Mouse (Mus musculus) stomach, embryonic 16.5 days (tissue): ENCODE measurements around the gene Zfp526. TPM values are rescaled to one million over a fixed set of nuclear protein-coding genes. Genes with fewer than 3 reads are reported as not detected.
A peak's percentile ranks its signal among the peaks of the same experiment; 100 is the strongest.

Source experiments
- ATAC-seq: fragments of 200-750 bp; cut with Nextera tagmentation; 2 replicates; pipeline ENCODE4 v1.8.0; 2017; ENCODE audit warnings: moderate number of reproducible peaks, moderate TSS enrichment; ENCODE audit not compliant: insufficient read depth, low FRiP score
- H3K27ac ChIP-seq: fragments of 300-500 bp; sonication (generic); 2 replicates; pipeline ENCODE4 v1.5.1; 2014; ENCODE audit warnings: low read length
- H3K27me3 ChIP-seq: fragments of 300-500 bp; sonication (generic); 2 replicates; pipeline ENCODE4 v1.6.1; 2014; ENCODE audit warnings: low read length, control low read depth, mixed read lengths; ENCODE audit not compliant: control insufficient read depth, insufficient read depth
- H3K36me3 ChIP-seq: fragments of 300-500 bp; sonication (generic); 2 replicates; pipeline ENCODE4 v1.6.1; 2014; ENCODE audit warnings: low read length; ENCODE audit not compliant: control insufficient read depth, insufficient read depth
- H3K4me1 ChIP-seq: fragments of 300-500 bp; sonication (generic); 2 replicates; pipeline ENCODE4 v1.6.1; 2014; ENCODE audit warnings: low read length, control low read depth, mixed read lengths; ENCODE audit not compliant: control insufficient read depth, insufficient read depth
- H3K4me2 ChIP-seq: fragments of 300-500 bp; sonication (generic); 2 replicates; pipeline ENCODE4 v1.6.1; 2014; ENCODE audit warnings: low read depth, low read length, mixed read lengths
- H3K4me3 ChIP-seq: fragments of 300-500 bp; sonication (generic); replicated peaks from 2 replicates; pipeline ENCODE4 v1.5.1; 2014; ENCODE audit warnings: mild to moderate bottlenecking, low read length
- H3K9ac ChIP-seq: fragments of 300-500 bp; sonication (generic); 2 replicates; pipeline ENCODE4 v1.6.1; 2014; ENCODE audit warnings: low read length
- H3K9me3 ChIP-seq: fragments of 300-500 bp; sonication (generic); replicated peaks from 2 replicates; pipeline ENCODE4 v1.6.1; 2016; ENCODE audit warnings: low read length, control low read depth; ENCODE audit not compliant: control insufficient read depth
- WGBS: fragments of 180-500 bp; shearing (Covaris S2); extraction: QIAGEN DNeasy Blood & Tissue Kit; methylation state at CpG from one replicate; pipeline ENCODE4 v1.1.7; 2014; 5-methylcytosine and 5-hydroxymethylcytosine counted together
- polyA plus RNA-seq: library from polyadenylated mRNA; unstranded; fragments of >200 nt; fragmentation: Nextera tagmentation; extraction: Ambion mirVana; gene quantifications from 2 replicates; pipeline ENCODE4 v1.2.1, GENCODE M21; 2015

Zfp526 gene
- polyA plus RNA-seq, 1 experiment from 2014 or later = 2.9 TPM

- H3K27ac ChIP-seq = peak overlapping the region; percentile 99
- peak overlapping the region; percentile 93 for H3K4me2 ChIP-seq
- peak overlapping the region; percentile 89 for H3K9ac ChIP-seq
- H3K36me3 ChIP-seq = peaks cover 14% of the 10 kb centered on the region; the same call in 1 of the 2 replicates
- 43% methylated on average over 20 of the region's 20 CpGs for WGBS
- H3K27me3 ChIP-seq = no peaks in the 10 kb centered on the region
- no peaks in the 10 kb centered on the region for H3K9me3 ChIP-seq
- H3K4me1 ChIP-seq = peaks cover 34% of the 10 kb centered on the region
- no peak for ATAC-seq
- H3K4me3 ChIP-seq = peak overlapping the region; percentile 75
These were observed 25.0 kb downstream of the Zfp526 start for GRCm38 (mm10) chr7:25246079-25246758.

- peak overlapping the region; percentile 75 for H3K4me3 ChIP-seq
- H3K9me3 ChIP-seq = no peaks in the 10 kb centered on the region
- peak overlapping the region; percentile 93 for H3K4me2 ChIP-seq
- H3K36me3 ChIP-seq = peaks cover 14% of the 10 kb centered on the region; the same call in 1 of the 2 replicates
- 24% methylated on average over 4 of the region's 4 CpGs for WGBS
- H3K27me3 ChIP-seq = no peaks in the 10 kb centered on the region
- H3K4me1 ChIP-seq = peaks cover 37% of the 10 kb centered on the region
- no peak for ATAC-seq
- peak overlapping the region; percentile 99 for H3K27ac ChIP-seq
- peak overlapping the region; percentile 89 for H3K9ac ChIP-seq
These were observed 25.5 kb downstream of the Zfp526 start for GRCm38 (mm10) chr7:25246759-25247137.

- Histone ChIP-seq H3K4me3 (peak overlapping the region; percentile 75), H3K27ac (peak overlapping the region; percentile 99), H3K4me2 (peak overlapping the region; percentile 93), H3K9me3 (no peaks in the 10 kb centered on the region), H3K36me3 (peaks cover 14% of the 10 kb centered on the region; the same call in 1 of the 2 replicates), H3K4me1 (peaks cover 40% of the 10 kb centered on the region), H3K27me3 (no peaks in the 10 kb centered on the region), H3K9ac (peak overlapping the region; percentile 89)
- no peak for ATAC-seq
- WGBS = 12% methylated on average over 3 of the region's 3 CpGs
These were observed 26.3 kb downstream of the Zfp526 start for GRCm38 (mm10) chr7:25247498-25247897.

- Histone ChIP-seq H3K27ac (peak overlapping the region; percentile 99), H3K36me3 (peaks cover 14% of the 10 kb centered on the region; the same call in 1 of the 2 replicates), H3K9ac (peak overlapping the region; percentile 89), H3K9me3 (no peaks in the 10 kb centered on the region), H3K4me1 (peaks cover 40% of the 10 kb centered on the region), H3K27me3 (no peaks in the 10 kb centered on the region), H3K4me3 (peak overlapping the region; percentile 75), H3K4me2 (peak overlapping the region; percentile 93)
- 0 out of 2 replicates have a peak, but pooled peaks have one; percentile 0 for ATAC-seq
- under 1% methylated on average over 18 of the region's 18 CpGs for WGBS
These were observed 26.9 kb downstream of the Zfp526 start for GRCm38 (mm10) chr7:25248018-25248647.

- Histone ChIP-seq H3K9me3 (no peaks in the 10 kb centered on the region), H3K27ac (peak overlapping the region; percentile 99), H3K36me3 (peaks cover 14% of the 10 kb centered on the region; the same call in 1 of the 2 replicates), H3K4me3 (peak overlapping the region; percentile 75), H3K27me3 (no peaks in the 10 kb centered on the region), H3K4me2 (peak overlapping the region; percentile 93), H3K4me1 (peaks cover 40% of the 10 kb centered on the region), H3K9ac (peak overlapping the region; percentile 89)
- 1% methylated on average over 25 of the region's 25 CpGs for WGBS
- peak; percentile 18 for ATAC-seq
These were observed 27.7 kb downstream of the Zfp526 start for GRCm38 (mm10) chr7:25248846-25249313.

GRCm38 (mm10) chr7:25249314-25250140 is 28.3 kb downstream of the Zfp526 start:
- Histone ChIP-seq H3K4me3 (peak overlapping the region; percentile 75), H3K27me3 (no peaks in the 10 kb centered on the region), H3K36me3 (peaks cover 14% of the 10 kb centered on the region; the same call in 1 of the 2 replicates), H3K27ac (peak overlapping the region; percentile 99), H3K9ac (peak overlapping the region; percentile 89), H3K4me2 (peak overlapping the region; percentile 93), H3K9me3 (no peaks in the 10 kb centered on the region), H3K4me1 (peaks cover 40% of the 10 kb centered on the region)
- ATAC-seq = peak; percentile 71
- WGBS = under 1% methylated on average over 50 of the region's 73 CpGs

GRCm38 (mm10) chr7:25250141-25250972 is 29.1 kb downstream of the Zfp526 start, which contains the start of gene Erf:
Erf (minus strand) TSS chr7:25250761.
- ATAC-seq = peak; percentile 86
- H3K4me2 ChIP-seq = peak within 1 kb of the TSS; percentile 93
- under 1% methylated on average over 74 of the region's 81 CpGs for WGBS
- no peaks in the 10 kb centered on the region for H3K9me3 ChIP-seq
- H3K9ac ChIP-seq = peak within 1 kb of the TSS; percentile 89
- H3K27me3 ChIP-seq = no peaks in the 10 kb centered on the region
- peak within 1 kb of the TSS; percentile 75 for H3K4me3 ChIP-seq
- 0 out of 2 replicates have a peak, but pooled peaks cover 6% of the 10 kb centered on the region for H3K36me3 ChIP-seq
- peaks cover 40% of the 10 kb centered on the region for H3K4me1 ChIP-seq
- peak within 1 kb of the TSS; percentile 99 for H3K27ac ChIP-seq
